Mouse (Mus musculus): Measurements from ENCODE around the gene Arhgef7.

The Arhgef7 gene

GRCm38 (mm10) chr8:11770001-11770400 lies 42.5 kb downstream of the Arhgef7 start:
- DNase-seq: no peak

- no peak for DNase-seq
These were observed 43.1 kb downstream of the Arhgef7 start for GRCm38 (mm10) chr8:11770521-11771080.

DNA sequence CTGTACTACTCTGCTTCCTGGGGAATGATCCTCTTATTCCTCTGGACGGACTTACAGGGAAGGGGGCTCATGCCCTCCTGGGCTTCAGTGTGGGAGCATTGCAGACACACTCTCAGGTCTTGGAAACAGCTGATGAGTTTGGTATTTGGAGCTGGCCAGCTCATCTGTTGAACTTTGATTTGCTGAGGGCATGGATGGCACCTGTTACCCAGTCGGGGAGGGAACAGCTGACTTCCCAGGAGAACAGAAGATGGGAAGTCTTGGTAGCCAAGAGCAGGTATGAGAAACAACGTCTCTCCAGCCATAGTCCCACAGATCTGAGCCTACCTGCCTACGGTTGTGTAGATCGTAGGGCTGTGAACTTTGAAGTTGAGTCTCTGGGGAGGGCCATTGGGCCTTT lies 44.1 kb downstream of the Arhgef7 start:
- peak; percentile 41 to 66 for DNase-seq

DNA sequence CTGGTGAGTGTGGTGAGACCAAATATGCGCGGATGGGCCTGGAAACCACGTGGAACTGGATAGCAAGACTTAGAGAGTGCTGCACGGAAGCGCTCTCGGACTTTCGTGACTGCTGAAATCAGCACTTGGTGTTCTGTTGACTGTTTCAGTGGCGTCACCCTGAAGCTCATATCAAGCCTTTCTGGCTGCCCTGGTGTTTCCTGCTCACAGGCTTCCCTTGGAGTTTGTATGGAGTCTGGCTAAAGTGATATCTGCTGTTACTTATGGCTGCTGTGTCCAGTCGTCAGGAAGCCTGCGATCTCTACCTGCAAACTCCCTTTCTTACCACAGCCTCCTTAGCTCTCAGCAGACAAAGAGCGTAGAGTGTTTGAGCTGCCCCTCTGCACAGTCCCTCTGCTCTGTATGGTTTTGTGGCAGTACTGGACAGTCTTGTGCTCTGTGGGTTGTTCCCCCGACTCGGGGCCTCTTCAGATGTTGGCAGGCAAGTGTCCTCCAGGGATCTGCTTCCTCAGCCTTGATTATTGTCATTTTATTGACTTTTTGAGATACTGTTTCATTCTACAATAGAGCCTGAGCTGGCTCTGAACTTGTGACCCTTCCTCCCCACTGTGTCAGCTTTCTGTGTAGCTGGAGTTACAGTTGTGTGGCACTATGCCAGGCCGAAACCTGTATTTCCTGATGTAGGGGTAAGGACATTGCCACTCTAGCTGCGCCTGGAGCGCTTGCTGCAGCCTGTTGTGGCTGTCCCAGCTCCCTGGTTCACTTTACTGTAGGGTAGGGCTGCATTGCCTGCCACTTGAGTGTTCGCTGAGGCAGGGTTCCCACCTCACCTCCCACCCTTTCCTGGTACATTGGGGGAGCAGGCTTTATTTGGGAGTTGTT lies 46.9 kb downstream of the Arhgef7 start:
- DNase-seq: peak; percentile 43 to 67

GRCm38 (mm10) chr8:11775889-11776288 lies 48.4 kb downstream of the Arhgef7 start:
- peak; percentile 56 for DNase-seq

- DNase-seq: no peak
These were observed 49.1 kb downstream of the Arhgef7 start for GRCm38 (mm10) chr8:11776451-11777180.

DNA sequence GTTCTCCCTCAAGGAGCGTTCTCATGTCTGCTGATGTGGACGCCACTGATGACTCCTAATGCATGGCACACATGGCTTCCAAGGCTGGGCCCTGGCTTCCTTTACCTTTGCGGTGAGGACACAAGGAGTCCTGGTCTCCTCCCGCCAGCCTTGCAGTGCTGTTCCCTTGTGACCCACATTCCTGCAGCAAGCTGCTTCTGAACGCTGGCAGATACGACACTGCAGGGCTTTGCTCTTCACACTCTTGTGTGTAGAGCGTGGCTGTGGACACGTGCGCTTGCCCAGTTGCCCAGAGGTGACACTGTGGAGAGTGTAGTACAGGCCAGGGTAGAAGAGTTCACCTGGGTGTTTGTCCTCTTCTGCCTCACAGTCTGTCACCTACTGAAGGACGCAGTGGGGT lies 49.7 kb downstream of the Arhgef7 start:
- no peak for DNase-seq

- peak; percentile 48 to 67 for DNase-seq
These were observed 51.3 kb downstream of the Arhgef7 start for GRCm38 (mm10) chr8:11778646-11779433.

DNA sequence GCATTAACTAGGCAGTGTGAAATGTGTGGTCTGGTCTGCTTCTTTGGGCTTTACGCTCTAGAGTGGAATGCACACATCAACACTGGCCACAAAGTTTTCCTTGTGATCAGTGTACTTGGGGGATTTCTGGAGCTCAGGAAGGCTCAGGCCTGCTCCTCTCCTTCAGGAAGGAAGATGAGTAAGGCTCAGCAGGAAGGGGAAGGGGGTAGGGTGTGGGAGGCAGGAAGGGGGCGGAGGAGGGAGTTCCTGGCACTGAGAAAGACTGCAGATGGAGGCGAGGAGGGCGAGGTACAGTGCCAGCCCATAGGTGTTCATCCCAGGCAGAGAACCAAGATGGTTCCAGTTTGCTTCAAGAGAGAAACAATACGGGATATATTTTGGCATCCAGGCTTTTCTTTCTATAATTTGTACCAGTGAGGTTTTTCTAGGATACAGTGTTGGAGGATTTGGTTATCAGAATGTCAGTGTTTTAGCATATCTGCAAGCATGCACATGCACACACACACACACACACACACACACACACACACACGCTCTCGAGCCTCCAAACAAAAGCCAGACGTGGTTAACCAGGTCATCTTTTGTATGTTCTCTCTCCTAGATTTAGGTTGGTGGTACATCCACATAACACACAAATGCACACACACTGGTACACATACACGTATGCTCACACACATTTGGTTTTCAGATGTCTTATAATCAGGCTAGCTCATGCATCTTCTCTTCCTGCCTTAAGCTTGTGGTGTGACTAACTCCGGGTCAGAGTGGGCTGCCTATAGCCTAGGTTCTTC lies 52.5 kb downstream of the Arhgef7 start:
- DNase-seq: peak; percentile 52 to 54

GRCm38 (mm10) chr8:11780641-11781040 lies 53.1 kb downstream of the Arhgef7 start:
- no peak for DNase-seq

GRCm38 (mm10) chr8:11782607-11783006 lies 55.1 kb downstream of the Arhgef7 start:
- DNase-seq: no peak

DNA sequence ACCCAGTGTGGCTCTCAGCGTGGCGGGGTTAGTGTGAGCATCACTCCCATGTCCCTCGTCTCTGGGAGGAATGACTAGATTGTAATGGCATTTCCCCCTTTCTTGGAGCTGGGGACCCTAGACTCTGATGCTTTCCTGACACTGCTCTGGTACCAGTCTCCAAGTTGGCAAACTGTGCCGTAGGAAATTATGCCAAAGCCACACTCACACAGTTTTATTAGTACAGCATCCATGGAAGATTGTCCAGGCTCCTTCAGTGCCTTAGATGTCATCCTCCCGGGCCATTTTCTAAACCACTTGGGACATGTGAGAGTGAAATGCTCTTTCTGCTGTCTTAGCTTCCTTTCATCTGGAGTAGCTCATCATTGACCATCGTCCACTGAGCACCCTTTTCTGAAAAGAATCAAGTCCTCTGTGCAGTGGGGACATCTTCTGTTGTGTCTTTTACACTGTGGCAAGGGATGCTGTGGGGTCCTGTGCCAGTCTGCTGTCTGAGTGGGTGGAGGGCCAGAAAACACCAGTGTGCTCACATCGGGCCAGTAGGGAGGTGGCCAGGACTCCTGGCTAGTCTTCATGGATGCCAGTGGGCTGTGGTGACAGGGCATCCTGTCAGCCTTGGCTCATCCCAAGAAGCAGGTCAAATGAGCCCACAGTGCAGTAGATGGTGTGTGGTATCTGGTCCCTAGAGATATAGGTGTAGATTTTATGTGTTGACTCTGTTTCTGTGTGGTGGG lies 56.5 kb downstream of the Arhgef7 start:
- no peak for DNase-seq

- DNase-seq: peak; percentile 66 to 77
These were observed 57.6 kb downstream of the Arhgef7 start for GRCm38 (mm10) chr8:11785121-11785520.

GRCm38 (mm10) chr8:11785539-11786046 lies 58.1 kb downstream of the Arhgef7 start:
- DNase-seq: no peak

DNA sequence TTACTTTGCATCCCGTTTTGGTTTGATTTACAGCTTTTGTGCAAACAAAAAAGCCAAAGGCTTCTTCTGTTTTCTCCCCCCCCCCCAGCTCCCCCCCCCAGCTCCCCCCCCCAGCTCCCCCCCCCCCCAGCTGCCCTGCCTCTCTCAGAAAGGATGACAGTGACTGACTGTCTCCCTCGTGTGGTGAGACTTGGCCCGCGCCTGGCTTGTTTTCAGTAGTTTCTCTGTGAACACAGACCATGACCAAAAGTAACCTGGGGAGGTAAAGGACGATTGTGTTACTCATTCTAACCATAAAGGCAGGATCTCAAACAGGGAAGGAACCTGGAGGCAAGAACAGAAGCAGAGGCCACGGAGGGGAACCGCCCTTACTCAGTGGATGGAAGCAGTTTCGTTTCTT lies 60.7 kb downstream of the Arhgef7 start:
- DNase-seq: peak; percentile 65 to 85

GRCm38 (mm10) chr8:11789168-11789567 lies 61.6 kb downstream of the Arhgef7 start:
- DNase-seq: no peak

- no peak for DNase-seq
These were observed 67.4 kb downstream of the Arhgef7 start for GRCm38 (mm10) chr8:11794956-11795355.

DNA sequence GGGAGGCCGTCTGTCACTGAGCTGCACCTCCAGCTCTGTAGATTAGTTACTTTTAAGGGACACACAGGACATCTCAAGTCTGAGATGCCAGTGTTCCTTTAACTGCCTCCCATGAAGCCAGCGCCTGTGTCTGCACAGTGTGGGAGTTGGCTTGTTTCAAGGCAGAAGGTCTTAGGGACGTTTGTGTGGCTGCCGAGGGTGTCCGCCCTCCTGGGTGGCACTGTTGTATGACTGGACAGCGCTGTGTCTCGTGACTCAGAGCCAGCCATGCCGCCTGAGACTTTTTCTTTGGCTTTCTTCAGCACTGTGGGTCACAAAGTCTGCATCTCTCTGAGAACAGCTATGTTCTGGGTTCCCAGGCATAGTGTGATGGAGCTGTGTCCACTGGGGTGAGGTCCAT lies 69.6 kb downstream of the Arhgef7 start:
- DNase-seq: no peak

DNA sequence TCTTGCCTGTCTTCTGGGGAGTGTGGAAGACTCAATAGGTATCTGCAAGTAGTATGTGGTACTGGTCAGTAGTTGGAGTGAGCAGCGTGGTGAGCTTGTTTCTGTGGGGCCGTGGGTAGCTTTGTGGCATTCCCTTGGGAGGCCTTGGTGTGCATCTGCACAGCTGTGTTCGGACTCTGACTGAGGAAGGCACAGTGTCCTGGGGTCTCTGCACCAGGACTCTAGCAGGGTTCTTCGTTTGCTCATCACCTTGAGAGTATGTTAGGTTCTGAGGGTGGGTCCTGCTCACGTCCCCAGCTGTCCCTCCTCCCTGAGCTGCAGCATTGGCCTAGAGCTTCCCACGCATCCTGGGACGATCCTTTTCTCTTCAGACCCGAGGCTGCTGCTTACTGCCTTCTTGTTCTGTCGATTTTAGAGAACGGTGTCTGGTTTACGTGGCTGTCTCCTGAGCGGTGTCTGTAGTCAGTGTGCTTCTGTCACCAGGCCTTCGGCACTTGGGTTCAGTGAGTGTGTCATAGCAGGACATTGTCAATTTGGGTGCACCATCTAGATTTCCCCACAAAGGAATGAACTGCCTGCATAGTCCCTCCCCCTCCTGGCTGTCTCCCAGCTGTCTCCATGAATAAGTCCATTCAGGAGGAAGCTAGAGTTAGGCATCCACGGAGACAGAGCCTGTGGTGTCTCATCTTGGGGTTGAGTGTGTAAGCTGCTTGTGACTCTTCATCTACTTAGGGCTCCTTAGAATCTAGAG lies 70.4 kb downstream of the Arhgef7 start:
- peak in 1 of 2 experiments; percentile 24 for DNase-seq

- DNase-seq: no peak
These were observed 71.0 kb downstream of the Arhgef7 start for GRCm38 (mm10) chr8:11798480-11798867.
